Mouse (Mus musculus) kidney, adult 2 months (tissue): ENCODE measurements around the gene Zfp935. TPM values are rescaled to one million over a fixed set of nuclear protein-coding genes. Genes with fewer than 3 reads are reported as not detected.
"Not testable (repeated sequence)": the region's sequence is repeated elsewhere in the genome, so short reads cannot be mapped to it uniquely, and the experiment has no call there.

Experiments used
- DNase-seq: peaks from one replicate; pipeline ENCODE4 v3.0.0; 2021
- H3K27ac ChIP-seq: fragments of 200-500 bp; 2 replicates; pipeline ENCODE4 v1.5.1; 2012; ENCODE audit warnings: low read depth, low read length, control low read depth, inconsistent platforms; ENCODE audit not compliant: insufficient read depth
- H3K27me3 ChIP-seq: fragments of 200-500 bp; replicated peaks from 2 replicates; pipeline ENCODE4 v1.6.1; 2012; ENCODE audit warnings: mild to moderate bottlenecking, moderate library complexity, low read length, inconsistent platforms; ENCODE audit not compliant: control insufficient read depth, insufficient read depth
- H3K36me3 ChIP-seq: fragments of 200-500 bp; 2 replicates; pipeline ENCODE4 v1.6.1; 2012; ENCODE audit warnings: mild to moderate bottlenecking, moderate library complexity, low read length, inconsistent platforms; ENCODE audit not compliant: control insufficient read depth, insufficient read depth
- H3K4me1 ChIP-seq: fragments of 200-500 bp; 2 replicates; pipeline ENCODE4 v1.6.1; 2011; ENCODE audit warnings: low read length; ENCODE audit not compliant: control insufficient read depth, insufficient read depth
- H3K4me3 ChIP-seq: fragments of 200-500 bp; 2 replicates; pipeline ENCODE4 v1.5.1; 2011; ENCODE audit warnings: mild to moderate bottlenecking, low read depth, low read length, control low read depth; ENCODE audit not compliant: insufficient read depth
- CTCF ChIP-seq: fragments of 200-500 bp; conservative IDR thresholded peaks from 2 replicates; pipeline ENCODE4 v1.5.1; 2011; ENCODE audit warnings: low read depth, mild to moderate bottlenecking, control low read depth, low read length, moderate library complexity, mixed read lengths; ENCODE audit not compliant: insufficient read depth, insufficient read length
- WGBS: fragments of 180-500 bp; shearing (Covaris S2); methylation state at CpG from one replicate; pipeline ENCODE4 v1.1.7; 2018; 5-methylcytosine and 5-hydroxymethylcytosine counted together
- polyA plus RNA-seq: library from polyadenylated mRNA; depleted of rRNA; stranded (reverse); fragments of >200 nt; gene quantifications from 2 replicates; pipeline ENCODE4 v1.2.3, GENCODE M21; 2012; rRNA removed

Gene Zfp935
- polyA plus RNA-seq = not detected in 2 replicates

GRCm38 (mm10) chr13:62558189-62559110 lies at the start of gene Zfp935:
Zfp935 (minus strand) TSS chr13:62558511.
- not testable (repeated sequence) for H3K4me1 ChIP-seq, H3K36me3 ChIP-seq, H3K27ac ChIP-seq, H3K27me3 ChIP-seq
- 2% methylated on average over 27 of the region's 27 CpGs for WGBS
- H3K4me3 ChIP-seq = peak within 1 kb of the TSS; percentile 80
- DNase-seq = peak; percentile 85

GRCm38 (mm10) chr13:62571099-62571498 lies 12.8 kb upstream of the Zfp935 start, which contains the start of gene Zfp934:
Zfp934 (minus strand) TSS chr13:62571199.
- H3K4me3 ChIP-seq, H3K36me3 ChIP-seq, H3K4me1 ChIP-seq, H3K27ac ChIP-seq, DNase-seq, H3K27me3 ChIP-seq: not testable (repeated sequence)
- WGBS = 91% methylated on average over 4 of the region's 6 CpGs

- not testable (repeated sequence) for H3K4me1 ChIP-seq, H3K27me3 ChIP-seq, H3K4me3 ChIP-seq, H3K27ac ChIP-seq, H3K36me3 ChIP-seq
- DNase-seq = peak; percentile 12
- WGBS = 27% methylated on average over 1 of the region's 1 CpGs
Measured at GRCm38 (mm10) chr13:62561696-62562095, 3.4 kb upstream of the Zfp935 start.

GRCm38 (mm10) chr13:62530129-62530528 lies 28.2 kb downstream of the Zfp935 start:
- not testable (repeated sequence) for H3K4me1 ChIP-seq, H3K27ac ChIP-seq, DNase-seq

GRCm38 (mm10) chr13:62510641-62511420 lies 47.5 kb downstream of the Zfp935 start:
- 91% methylated on average over 1 of the region's 1 CpGs for WGBS
- not testable (repeated sequence) for DNase-seq, H3K4me3 ChIP-seq, H3K27ac ChIP-seq, H3K36me3 ChIP-seq, H3K27me3 ChIP-seq, H3K4me1 ChIP-seq

More at GRCm38 (mm10) chr13:62530129-62530528, 28.2 kb downstream of the Zfp935 start:
- not testable (repeated sequence) for H3K4me3 ChIP-seq, H3K27me3 ChIP-seq, H3K36me3 ChIP-seq

GRCm38 (mm10) chr13:62472661-62473060 lies 85.7 kb downstream of the Zfp935 start:
- not testable (repeated sequence) for H3K27me3 ChIP-seq, H3K4me1 ChIP-seq
- 85% methylated on average over 8 of the region's 8 CpGs for WGBS

GRCm38 (mm10) chr13:62469947-62470346 lies 88.4 kb downstream of the Zfp935 start:
- H3K27ac ChIP-seq, H3K27me3 ChIP-seq, H3K36me3 ChIP-seq, H3K4me1 ChIP-seq, H3K4me3 ChIP-seq: not testable (repeated sequence)
- DNase-seq = peak; percentile 42
- TF ChIP-seq CTCF = 0 out of 2 replicates have a peak, but pooled peaks have one; percentile 14

More at GRCm38 (mm10) chr13:62472661-62473060, 85.7 kb downstream of the Zfp935 start:
- not testable (repeated sequence) for H3K36me3 ChIP-seq, H3K4me3 ChIP-seq, H3K27ac ChIP-seq
- peak; percentile 71 for DNase-seq

- H3K4me1 ChIP-seq, H3K27me3 ChIP-seq, H3K36me3 ChIP-seq: not testable (repeated sequence)
- peak; percentile 96 for DNase-seq
- H3K4me3 ChIP-seq = peak within 1 kb of the TSS; percentile 85
- H3K27ac ChIP-seq = peak within 1 kb of the TSS; percentile 41
- 2% methylated on average over 28 of the region's 28 CpGs for WGBS
Measured at GRCm38 (mm10) chr13:62466424-62467334, 91.6 kb downstream of the Zfp935 start, which contains the start of gene Gm49359. Gm49359 (minus strand) TSS chr13:62466832.
